Mouse (Mus musculus): ENCODE data around the gene Slc38a3. TPM values are rescaled to one million over a fixed set of nuclear protein-coding genes. Genes with fewer than 3 reads are reported as not detected.

The Slc38a3 gene
- 3.7 and 7.1 TPM in 2 replicates for polyA plus RNA-seq (2014; fragmentation: Nextera tagmentation; extraction: Ambion mirVana)

DNA sequence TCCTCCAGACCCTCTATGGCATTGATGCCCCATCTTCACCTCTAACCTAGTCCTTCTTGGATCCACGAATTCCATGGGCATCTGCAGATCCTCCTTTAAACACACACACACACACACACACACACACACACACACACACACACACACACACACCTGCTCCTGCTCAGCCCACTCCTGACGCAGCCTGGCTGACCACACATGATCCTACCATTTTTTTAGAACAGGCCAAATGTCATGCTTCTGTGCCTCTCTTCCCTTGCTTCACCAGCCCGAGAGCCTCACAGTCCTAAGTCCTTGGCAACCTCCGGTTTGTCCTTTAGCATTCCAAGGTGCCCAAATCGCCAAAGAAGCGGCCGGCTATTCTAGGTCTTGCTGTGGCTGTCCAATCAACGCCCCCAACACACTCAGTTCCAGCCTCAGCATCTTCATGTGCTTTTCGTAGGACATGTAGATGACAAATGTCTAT lies at the start of gene Slc38a3:
Slc38a3 (minus strand) TSS at position 51 of the 466 bp plus-strand sequence.
- Histone ChIP-seq H3K9ac (replicated peaks; ENCODE audit: low read depth, low read length) (no peak within 1 kb of the TSS), H3K36me3 (ENCODE audit: control insufficient read depth, insufficient read depth, low read length) (no peaks in the 10 kb centered on the region), H3K4me1 (ENCODE audit: control insufficient read depth, insufficient read depth, low read length) (peaks cover 17% of the 10 kb centered on the region), H3K4me3 (ENCODE audit: low read depth, low read length) (no peak within 1 kb of the TSS), H3K27me3 (ENCODE audit: control insufficient read depth, insufficient read depth, low read length) (no peaks in the 10 kb centered on the region), H3K4me2 (replicated peaks; ENCODE audit: low read depth, low read length) (no peak within 1 kb of the TSS), H3K27ac (ENCODE audit: low read length) (0 out of 2 replicates have a peak within 1 kb of the TSS, but pooled peaks have one; percentile 11), H3K9me3 (ENCODE audit: control insufficient read depth, low read depth, low read length) (no peaks in the 10 kb centered on the region)
- 85% methylated on average over 9 of the region's 9 CpGs for WGBS
- ATAC-seq (ENCODE audit: insufficient number of reproducible peaks, insufficient read depth, low FRiP score, low read depth), result no peak

DNA sequence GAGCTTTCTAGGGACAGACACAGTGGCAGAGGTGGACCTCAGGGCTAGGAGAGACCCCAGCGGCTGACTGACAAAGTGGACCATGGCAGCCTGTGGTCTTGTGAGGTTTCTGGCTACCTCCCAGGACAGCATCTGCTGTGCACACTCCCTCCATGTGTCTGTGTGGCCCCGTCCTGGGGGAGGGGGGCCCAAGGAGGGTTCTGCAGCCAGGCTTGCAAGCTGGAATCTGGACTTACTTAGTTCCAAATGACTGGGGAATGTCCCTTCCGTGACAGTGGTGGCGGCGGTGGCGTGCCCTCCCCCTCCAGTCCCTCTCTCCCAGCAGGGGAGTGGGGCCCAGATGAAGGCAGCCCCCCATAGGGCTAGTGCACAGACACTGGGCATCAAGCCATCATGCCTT lies 47.6 kb upstream of the Slc38a3 start:
- WGBS, result 25% methylated on average over 6 of the region's 6 CpGs
- H3K9ac ChIP-seq (replicated peaks; ENCODE audit: low read depth, low read length), result no peak overlapping the region
- peak overlapping the region; percentile 66; the same call in 1 of the 2 replicates for H3K27ac ChIP-seq (ENCODE audit: low read length)
- H3K4me3 ChIP-seq (ENCODE audit: low read depth, low read length), result no peak overlapping the region
- ATAC-seq (ENCODE audit: insufficient number of reproducible peaks, insufficient read depth, low FRiP score, low read depth), result peak; percentile 50; the same call in 1 of the 2 replicates
- peaks cover 35% of the 10 kb centered on the region for H3K4me1 ChIP-seq (ENCODE audit: control insufficient read depth, insufficient read depth, low read length)
- 0 out of 2 replicates have a peak overlapping the region, but pooled peaks have one; percentile 3 for H3K4me2 ChIP-seq (replicated peaks; ENCODE audit: low read depth, low read length)
- H3K9me3 ChIP-seq (ENCODE audit: control insufficient read depth, low read depth, low read length), result no peaks in the 10 kb centered on the region
- no peaks in the 10 kb centered on the region for H3K36me3 ChIP-seq (ENCODE audit: control insufficient read depth, insufficient read depth, low read length)
- H3K27me3 ChIP-seq (ENCODE audit: control insufficient read depth, insufficient read depth, low read length), result no peaks in the 10 kb centered on the region

DNA sequence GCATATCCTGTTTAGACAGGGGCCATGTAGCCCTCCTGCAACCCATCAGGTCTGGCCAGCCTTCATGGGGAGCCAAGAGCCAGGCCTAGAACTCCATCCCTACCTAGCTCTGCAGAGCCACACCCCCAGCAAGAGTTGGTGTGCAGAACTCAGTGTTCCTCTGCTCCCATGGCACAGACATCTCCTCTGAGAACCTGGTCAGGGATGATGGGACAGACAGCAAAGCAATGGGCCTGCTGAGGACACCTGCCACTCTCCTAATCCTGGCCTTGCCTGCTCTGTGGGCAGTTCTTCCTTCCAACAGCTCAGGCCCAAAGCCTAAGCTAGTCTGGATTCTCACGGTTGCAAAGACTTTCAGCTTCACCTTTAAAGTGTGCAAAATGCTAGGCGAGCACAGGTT lies 46.3 kb upstream of the Slc38a3 start:
- H3K36me3 ChIP-seq (ENCODE audit: control insufficient read depth, insufficient read depth, low read length), result no peaks in the 10 kb centered on the region
- no peak overlapping the region for H3K4me2 ChIP-seq (replicated peaks; ENCODE audit: low read depth, low read length)
- H3K4me1 ChIP-seq (ENCODE audit: control insufficient read depth, insufficient read depth, low read length), result peaks cover 35% of the 10 kb centered on the region
- H3K27ac ChIP-seq (ENCODE audit: low read length), result no peak overlapping the region
- WGBS, result 67% methylated on average over 2 of the region's 2 CpGs
- no peaks in the 10 kb centered on the region for H3K27me3 ChIP-seq (ENCODE audit: control insufficient read depth, insufficient read depth, low read length)
- 0 out of 2 replicates have a peak overlapping the region, but pooled peaks have one; percentile 3 for H3K9ac ChIP-seq (replicated peaks; ENCODE audit: low read depth, low read length)
- H3K9me3 ChIP-seq (ENCODE audit: control insufficient read depth, low read depth, low read length), result no peaks in the 10 kb centered on the region
- ATAC-seq (ENCODE audit: insufficient number of reproducible peaks, insufficient read depth, low FRiP score, low read depth), result no peak
- no peak overlapping the region for H3K4me3 ChIP-seq (ENCODE audit: low read depth, low read length)

DNA sequence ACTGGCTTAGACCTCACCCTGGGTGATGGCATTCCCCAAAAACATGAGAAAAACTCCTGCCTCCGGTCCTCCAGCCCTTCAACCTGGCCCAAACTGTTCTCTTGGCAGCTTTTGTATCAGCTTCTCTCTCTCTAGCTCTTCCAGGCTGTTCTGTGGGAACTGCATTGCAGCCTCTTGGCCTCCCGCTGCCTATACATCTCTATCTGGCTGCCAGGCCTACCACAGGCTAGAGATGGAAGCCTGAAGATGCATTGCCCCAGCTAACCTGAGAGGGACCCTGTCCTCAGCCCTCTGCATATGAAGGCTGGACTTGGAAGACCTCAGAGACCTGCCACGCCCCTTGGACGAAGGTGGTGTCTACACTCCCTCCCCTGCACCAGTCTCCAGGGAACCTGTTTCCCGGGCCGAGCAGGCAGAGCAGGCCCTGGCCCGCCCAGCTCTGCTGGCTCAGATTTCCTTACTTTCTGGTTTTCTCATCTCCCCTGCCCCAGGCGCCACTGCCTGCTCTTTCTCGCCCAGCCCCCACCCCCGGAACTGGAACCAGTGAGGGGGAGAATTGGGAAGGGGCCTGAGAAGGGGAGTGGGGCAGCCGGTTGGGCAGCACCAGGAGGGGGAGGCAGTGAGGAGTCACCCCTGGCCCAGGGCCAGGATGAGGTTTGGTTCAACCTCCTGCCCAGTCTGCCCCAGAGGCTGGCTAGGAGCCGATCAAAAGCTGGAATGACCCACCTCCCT lies 45.1 kb upstream of the Slc38a3 start:
- Histone ChIP-seq H3K9ac (replicated peaks; ENCODE audit: low read depth, low read length) (no peak overlapping the region), H3K36me3 (ENCODE audit: control insufficient read depth, insufficient read depth, low read length) (no peaks in the 10 kb centered on the region), H3K4me2 (replicated peaks; ENCODE audit: low read depth, low read length) (no peak overlapping the region), H3K4me3 (ENCODE audit: low read depth, low read length) (no peak overlapping the region), H3K4me1 (ENCODE audit: control insufficient read depth, insufficient read depth, low read length) (peaks cover 35% of the 10 kb centered on the region), H3K9me3 (ENCODE audit: control insufficient read depth, low read depth, low read length) (no peaks in the 10 kb centered on the region), H3K27me3 (ENCODE audit: control insufficient read depth, insufficient read depth, low read length) (no peaks in the 10 kb centered on the region), H3K27ac (ENCODE audit: low read length) (peak overlapping the region; percentile 84)
- peak; percentile 48 for ATAC-seq (ENCODE audit: insufficient number of reproducible peaks, insufficient read depth, low FRiP score, low read depth)
- WGBS, result 9% methylated on average over 12 of the region's 12 CpGs

DNA sequence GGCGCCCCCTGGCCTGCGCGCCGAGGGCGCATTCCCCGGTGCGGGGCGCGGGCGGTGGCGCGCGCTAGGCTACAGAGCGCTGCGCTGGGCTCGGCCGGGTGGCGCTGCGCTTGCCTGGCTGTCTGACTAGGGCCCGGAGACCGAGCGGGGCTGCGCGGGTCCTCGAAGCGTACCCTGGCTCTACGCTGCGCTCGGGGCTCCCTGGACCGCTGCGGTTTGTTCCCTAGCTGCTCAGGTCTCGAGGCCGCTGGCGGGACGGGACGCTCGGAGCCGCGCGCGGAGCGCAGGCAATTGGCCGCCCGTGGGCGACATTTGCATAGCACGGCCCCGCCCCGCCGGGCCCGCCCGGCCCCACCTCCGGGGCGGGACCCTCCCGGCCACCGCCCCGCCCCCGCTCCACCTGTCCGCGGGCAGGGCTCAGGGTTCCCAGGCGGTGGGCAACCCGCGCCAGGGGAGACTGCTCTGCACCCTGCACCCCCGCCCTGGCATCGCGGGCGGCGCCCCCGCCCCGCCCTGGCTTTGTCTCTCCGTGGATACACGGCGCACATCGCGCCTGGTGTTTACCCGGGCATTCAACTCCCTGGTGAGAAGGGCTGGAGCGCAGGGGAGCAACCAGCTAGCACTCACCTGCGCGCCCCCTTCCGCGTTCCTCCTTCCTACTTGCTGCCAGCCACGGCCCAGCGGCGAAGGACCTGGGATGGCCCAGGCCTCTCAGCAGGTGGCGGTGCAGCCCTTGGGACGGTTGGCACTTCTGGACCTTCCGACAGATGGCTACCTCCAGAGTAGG lies 40.6 kb upstream of the Slc38a3 start, which contains the start of gene Sema3f:
Sema3f (minus strand) TSS at position 779 of the 787 bp plus-strand sequence.
- Histone ChIP-seq H3K4me3 (ENCODE audit: low read depth, low read length) (peak within 1 kb of the TSS; percentile 84), H3K36me3 (ENCODE audit: control insufficient read depth, insufficient read depth, low read length) (peaks cover 5% of the 10 kb centered on the region; the same call in 1 of the 2 replicates), H3K9me3 (ENCODE audit: control insufficient read depth, low read depth, low read length) (no peaks in the 10 kb centered on the region), H3K27ac (ENCODE audit: low read length) (peak within 1 kb of the TSS; percentile 92), H3K9ac (replicated peaks; ENCODE audit: low read depth, low read length) (peak within 1 kb of the TSS; percentile 81), H3K27me3 (ENCODE audit: control insufficient read depth, insufficient read depth, low read length) (no peaks in the 10 kb centered on the region), H3K4me2 (replicated peaks; ENCODE audit: low read depth, low read length) (peak within 1 kb of the TSS; percentile 74), H3K4me1 (ENCODE audit: control insufficient read depth, insufficient read depth, low read length) (peaks cover 46% of the 10 kb centered on the region)
- 2% methylated on average over 72 of the region's 86 CpGs for WGBS
- ATAC-seq (ENCODE audit: insufficient number of reproducible peaks, insufficient read depth, low FRiP score, low read depth), result peak; percentile 78

DNA sequence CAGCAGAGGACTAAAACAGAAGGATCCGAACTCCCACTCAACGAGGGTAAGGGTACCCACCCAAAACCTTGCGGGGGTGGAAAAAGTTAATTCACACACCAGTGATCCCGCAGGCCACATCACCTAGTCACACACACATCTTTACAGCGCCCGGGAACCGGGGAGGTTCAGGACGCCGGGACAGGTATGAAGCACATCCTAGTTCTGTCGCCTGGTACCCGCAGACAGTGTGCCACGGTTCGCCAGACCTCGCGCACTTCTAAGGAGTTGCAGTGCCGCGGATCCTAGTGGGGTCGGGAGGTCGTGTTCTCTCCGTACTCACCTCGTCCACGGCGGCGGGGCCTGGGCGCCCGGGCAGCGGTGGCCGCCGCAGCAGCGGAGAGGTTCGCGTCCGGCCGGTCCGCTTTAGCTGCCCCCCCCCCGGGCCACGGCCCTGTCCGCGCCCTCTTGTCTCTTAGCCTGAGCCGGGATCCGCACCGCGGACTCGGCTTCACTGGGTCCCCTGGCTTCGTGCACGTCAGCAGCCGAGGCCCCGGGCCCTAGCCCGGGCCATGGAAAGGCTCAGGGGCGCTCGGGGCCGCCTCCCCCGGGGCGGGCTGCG lies 39.9 kb upstream of the Slc38a3 start:
- under 1% methylated on average over 55 of the region's 55 CpGs for WGBS
- ATAC-seq (ENCODE audit: insufficient number of reproducible peaks, insufficient read depth, low FRiP score, low read depth), result no peak
- H3K4me3 ChIP-seq (ENCODE audit: low read depth, low read length), result peak overlapping the region; percentile 84
- H3K27ac ChIP-seq (ENCODE audit: low read length), result peak overlapping the region; percentile 92
- no peaks in the 10 kb centered on the region for H3K27me3 ChIP-seq (ENCODE audit: control insufficient read depth, insufficient read depth, low read length)
- H3K4me2 ChIP-seq (replicated peaks; ENCODE audit: low read depth, low read length), result peak overlapping the region; percentile 74
- peaks cover 6% of the 10 kb centered on the region; the same call in 1 of the 2 replicates for H3K36me3 ChIP-seq (ENCODE audit: control insufficient read depth, insufficient read depth, low read length)
- H3K4me1 ChIP-seq (ENCODE audit: control insufficient read depth, insufficient read depth, low read length), result peaks cover 46% of the 10 kb centered on the region
- H3K9ac ChIP-seq (replicated peaks; ENCODE audit: low read depth, low read length), result peak overlapping the region; percentile 81
- H3K9me3 ChIP-seq (ENCODE audit: control insufficient read depth, low read depth, low read length), result no peaks in the 10 kb centered on the region

DNA sequence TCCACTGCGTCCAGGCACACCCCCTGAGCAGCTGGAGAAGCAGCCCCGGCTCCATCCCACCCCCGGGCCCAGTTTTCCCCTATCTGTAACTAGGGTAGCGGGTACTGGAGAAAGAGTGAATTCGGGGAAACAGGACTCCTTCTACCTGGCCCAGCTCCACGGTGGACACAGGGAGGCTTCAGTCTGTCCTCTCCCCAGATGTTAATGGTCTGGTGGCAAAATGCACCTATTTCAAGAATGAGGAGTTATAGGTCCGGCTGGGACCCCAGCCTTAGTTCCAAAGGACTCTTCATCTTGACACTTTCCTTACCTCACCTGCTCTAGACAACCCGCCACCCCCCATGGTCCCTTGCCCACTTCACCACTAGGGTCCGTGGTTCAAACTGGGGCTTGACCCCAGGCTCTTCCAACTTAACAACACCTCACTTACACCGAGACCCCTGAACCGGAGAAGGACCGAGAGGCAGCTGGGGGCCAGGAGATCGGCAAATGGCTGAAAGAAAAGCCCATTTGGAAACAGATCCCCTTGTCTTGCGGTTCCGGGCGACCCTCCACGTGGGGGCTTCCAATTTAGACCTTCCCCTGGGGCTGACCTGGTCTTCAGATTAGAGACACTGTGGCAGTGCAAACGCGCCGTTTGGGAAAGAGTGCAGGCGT lies 39.2 kb upstream of the Slc38a3 start:
- Histone ChIP-seq H3K4me3 (ENCODE audit: low read depth, low read length) (peak overlapping the region; percentile 84), H3K9ac (replicated peaks; ENCODE audit: low read depth, low read length) (peak overlapping the region; percentile 81), H3K27me3 (ENCODE audit: control insufficient read depth, insufficient read depth, low read length) (no peaks in the 10 kb centered on the region), H3K4me1 (ENCODE audit: control insufficient read depth, insufficient read depth, low read length) (peaks cover 46% of the 10 kb centered on the region), H3K27ac (ENCODE audit: low read length) (peak overlapping the region; percentile 92), H3K4me2 (replicated peaks; ENCODE audit: low read depth, low read length) (peak overlapping the region; percentile 74), H3K9me3 (ENCODE audit: control insufficient read depth, low read depth, low read length) (no peaks in the 10 kb centered on the region), H3K36me3 (ENCODE audit: control insufficient read depth, insufficient read depth, low read length) (peaks cover 6% of the 10 kb centered on the region; the same call in 1 of the 2 replicates)
- ATAC-seq (ENCODE audit: insufficient number of reproducible peaks, insufficient read depth, low FRiP score, low read depth), result no peak
- 2% methylated on average over 21 of the region's 21 CpGs for WGBS

Measured in stomach, embryonic 14.5 days (tissue).